Mouse (Mus musculus): ENCODE measurements around the gene Zc3h18. TPM values are rescaled to one million over a fixed set of nuclear protein-coding genes. Genes with fewer than 3 reads are reported as not detected.
A peak's percentile ranks its signal among the peaks of the same experiment; 100 is the strongest.

Zc3h18 gene
- total RNA-seq, 2 experiments from 2014 or later, result 25.5 to 27.5 TPM

DNA sequence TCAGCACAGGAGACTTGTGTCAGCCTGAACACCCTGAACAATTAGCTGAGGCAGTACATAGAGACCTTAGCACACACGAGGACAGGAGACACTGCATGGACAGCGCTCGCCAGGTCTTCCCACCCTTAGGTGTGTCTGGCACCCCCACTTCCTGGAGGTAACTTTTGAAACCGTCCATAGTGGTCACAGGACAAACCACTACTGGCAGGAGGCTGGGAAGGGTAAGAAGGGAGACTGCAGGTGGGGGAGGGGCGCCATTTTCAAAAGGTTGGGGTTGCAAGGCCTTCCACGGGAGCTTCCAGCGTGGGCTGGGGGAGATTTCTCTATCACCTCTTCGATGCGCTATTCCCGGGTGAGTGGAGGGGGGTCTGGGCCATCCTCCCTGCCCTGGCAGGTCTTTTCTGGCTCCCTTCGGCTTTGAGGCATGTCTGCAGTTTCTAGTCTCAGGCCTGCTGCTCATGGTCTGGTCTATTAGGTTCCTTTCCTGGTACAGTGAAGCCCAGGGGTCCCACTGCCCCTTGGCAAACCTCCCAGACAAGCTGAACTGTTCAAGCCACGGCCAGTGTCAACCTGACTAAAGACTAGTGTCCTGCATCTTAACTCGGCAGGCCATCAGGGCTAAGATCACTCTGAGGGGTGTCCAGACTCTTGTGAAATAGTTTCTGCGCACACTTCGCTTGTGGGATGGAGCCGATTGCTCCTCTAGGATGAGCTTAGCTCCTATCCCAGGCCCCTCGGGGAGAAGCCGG lies 55.5 kb downstream of the Zc3h18 start:
- peak in 1 of 2 experiments; percentile 41 for DNase-seq
- intact Hi-C loops (cut with DNase I), result no loop called here

DNA sequence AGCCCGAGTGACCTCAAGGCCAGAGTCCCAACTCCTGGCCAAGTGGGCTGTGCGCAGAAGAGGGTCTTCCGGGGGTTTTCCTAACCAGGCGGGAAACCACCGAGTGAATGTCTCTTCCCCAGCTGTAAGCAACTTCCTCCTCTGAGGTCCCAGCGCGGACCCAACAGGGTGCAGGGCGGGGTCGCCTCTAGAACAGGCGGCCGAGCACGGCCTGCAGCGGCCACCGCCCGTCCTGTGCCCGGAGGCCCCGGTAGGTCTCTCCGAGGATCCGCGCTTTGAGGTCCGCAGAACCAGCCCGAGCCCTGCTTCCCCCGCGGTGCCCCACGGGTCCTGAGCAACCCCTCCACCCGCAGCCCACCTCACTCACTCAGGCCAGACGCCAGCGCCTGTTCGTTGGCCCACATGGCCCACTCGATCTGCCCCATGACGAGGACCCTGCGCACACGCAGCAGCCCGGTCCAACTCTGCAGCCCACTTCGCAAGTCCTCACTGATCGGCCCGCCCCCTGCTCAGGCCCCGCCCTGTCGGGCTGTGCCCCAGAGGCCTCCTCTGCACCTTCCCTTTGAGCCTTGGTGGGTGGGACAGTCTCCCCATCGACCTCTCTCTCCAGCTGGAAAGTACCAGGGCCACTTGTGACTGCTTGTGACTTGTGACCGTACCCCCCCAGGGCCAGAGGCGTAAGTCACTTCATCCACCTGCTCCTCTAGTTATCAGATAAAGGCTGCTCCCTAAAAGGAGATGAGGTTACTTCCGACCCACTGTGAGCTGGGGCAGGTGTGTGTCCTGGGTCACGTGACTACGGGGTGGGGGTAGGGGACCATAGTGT lies 56.2 kb downstream of the Zc3h18 start, which contains the start of gene Cyba:
TSS of gene Cyba (minus strand) at position 488 of the 826 bp plus-strand sequence.
- peak; percentile 78 to 79 for DNase-seq
- intact Hi-C loops (cut with DNase I), result no loop called here

DNA sequence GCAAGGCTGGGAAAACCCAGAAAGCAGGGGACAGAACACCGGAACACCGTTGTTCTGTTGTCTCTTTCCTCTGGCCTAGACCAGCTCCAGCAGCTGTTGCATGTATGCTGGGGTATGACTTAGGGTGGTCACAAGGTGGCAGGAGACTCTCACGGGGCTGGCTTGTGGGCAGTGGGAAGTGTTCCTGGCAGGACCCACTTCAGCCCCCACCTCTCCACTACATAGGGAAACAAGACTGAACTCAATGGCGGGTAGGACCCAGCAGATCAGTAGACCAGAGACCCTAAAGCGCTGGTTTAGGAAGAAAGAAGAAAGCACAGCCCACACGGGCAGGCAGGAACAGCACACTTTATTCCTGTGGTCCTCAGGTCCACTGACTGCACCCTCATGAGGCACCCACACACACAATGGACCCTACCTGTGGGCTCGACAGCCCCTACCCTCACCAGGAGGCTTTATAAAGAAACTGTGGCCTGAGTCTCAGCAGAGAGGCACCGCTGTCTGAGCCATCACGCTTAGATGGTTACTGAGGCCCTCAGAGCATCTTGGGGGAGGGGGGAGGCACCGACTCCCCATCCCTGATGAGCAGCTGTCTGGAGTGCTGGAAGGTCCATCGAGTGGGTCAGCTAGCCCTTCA lies 57.0 kb downstream of the Zc3h18 start:
- no peak for DNase-seq
- intact Hi-C loops (cut with DNase I), result no loop called here

DNA sequence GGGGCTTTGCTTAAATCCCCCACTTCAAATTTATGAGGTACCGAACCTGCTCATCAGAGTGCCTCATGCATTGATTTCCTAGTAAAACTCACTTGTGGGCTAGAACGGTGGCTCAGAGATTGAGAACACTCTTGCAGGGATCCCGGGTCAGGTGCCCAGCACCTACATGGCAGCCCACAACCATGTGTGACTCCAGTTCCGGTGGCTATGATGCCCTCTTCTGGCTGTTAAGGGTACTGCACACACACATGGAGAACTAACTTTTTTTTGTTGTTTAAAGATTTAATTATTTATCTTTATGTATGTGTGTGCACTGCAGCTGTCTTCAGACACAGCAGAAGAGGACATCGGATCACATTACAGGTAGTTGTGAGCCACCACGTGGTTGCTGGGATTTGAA lies 59.0 kb downstream of the Zc3h18 start:
- no peak for DNase-seq
- intact Hi-C loops (cut with DNase I), result no loop called here

DNA sequence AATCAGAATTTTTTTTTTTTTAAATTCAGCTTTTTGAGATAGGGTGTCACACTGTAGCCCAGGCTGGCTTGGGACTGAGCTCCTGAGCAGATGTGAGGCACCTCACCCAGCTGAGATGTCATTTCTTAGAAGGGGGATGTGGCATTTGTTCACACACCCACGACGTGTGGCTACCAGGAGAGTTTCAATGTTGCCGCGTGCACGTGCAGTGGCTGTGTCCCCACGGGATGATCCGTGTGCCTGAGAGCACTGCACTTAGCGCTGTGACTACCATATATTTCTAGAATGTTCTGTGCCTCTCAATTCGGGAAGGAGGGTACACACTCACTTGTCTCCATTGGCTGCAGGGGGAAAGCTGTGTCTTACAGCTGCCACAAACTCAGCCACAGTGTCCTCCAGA lies 59.7 kb downstream of the Zc3h18 start:
- no peak for DNase-seq
- intact Hi-C loops (cut with DNase I), result no loop called here

DNA sequence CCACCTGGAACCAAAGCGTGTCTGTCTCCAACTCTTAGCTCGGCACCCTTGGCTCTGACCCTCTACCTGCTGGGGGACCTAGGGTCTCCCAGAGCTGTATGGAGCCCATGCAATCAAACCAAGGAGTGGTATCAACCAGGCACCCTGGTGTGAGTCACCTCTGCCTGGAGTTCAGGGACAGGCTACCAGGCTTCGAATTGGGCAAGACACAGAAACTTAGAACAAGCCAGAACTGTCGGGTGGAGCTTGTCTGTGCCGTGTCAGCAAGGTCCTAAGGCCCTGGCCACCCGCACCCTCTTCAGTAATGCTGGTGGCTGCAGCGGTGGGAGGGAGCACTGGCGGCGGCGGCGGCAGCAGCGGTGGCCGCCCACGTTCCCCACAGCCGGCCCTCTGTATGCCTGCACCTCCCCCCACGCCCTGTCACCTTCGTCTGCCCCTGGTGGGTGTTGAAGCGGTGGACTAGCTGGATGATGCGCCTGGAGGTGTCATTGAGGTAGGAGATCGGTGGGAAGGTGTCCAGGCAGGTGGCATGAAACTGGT lies 60.2 kb downstream of the Zc3h18 start:
- DNase-seq, result no peak
- intact Hi-C loops (cut with DNase I), result no loop called here

DNA sequence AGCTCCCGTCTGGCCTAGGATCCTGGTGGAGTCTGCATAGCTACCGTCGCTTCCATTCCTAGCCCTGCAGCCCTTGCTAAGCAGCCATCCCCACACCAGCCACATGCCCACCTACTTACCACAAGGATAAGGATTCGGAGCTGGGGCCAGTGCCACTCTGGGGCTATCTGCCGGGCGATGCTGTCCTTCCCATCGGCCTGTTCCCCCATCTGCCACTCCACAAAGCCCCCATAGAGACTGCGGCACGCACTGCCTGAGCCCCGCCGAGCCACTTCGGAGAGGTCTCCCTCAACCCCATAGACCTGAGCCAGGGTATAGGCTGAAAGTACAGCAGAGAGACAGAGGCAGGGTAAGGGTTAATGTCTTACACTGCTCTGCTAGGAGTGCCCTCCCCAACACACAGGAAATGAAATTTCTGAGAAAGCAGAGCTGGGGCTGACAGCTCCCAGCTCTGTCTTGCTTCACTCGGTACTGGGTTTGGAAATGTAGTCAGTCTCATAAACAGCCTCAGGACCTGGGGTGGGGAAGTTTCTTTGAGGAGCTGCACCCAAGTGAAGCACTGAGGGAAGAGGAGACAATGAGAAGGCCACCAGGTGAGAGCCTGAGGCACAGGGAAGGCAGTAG lies 61.4 kb downstream of the Zc3h18 start:
- DNase-seq, result no peak
- intact Hi-C loops (cut with DNase I), result no loop called here

DNA sequence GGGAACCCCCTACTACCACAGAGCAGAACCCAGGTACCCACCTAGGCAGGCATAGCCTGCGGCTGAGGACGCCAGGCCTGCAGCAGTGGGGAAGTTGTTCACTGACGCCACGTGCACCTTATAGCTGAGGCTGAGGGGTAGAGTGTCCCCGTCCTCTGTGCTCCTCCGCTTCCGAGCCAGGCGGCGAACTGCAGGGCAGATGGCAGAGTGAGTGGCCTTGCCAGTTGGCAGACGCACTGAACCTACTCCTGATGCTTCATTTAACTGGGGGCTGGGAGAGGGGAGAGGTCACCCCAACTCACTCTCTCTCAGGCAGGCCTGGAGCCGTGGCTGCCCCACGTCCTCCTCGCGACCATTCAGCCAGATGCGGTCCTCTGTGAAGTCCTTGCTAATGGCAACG lies 62.9 kb downstream of the Zc3h18 start:
- intact Hi-C loops (cut with DNase I), result no loop called here
- DNase-seq, result no peak

DNA sequence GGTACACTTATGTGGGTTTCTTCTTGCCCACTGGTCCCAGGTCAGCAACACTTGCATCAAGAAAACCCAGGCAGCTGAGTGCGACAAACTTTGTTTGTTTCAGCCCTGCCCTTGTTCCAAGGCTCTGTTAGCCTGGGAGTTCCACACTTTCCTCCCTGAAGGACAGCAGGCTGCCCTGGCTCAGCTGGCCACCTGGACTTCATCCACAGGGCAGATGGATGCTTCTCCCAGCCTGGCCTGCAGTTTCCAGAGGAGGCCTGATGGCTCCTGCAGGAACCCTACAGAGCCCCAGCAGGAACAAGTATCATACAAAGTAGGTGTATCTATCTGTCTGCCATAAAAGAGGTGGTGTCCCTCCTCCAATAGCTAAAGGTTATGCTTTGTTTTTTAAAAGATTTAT lies 64.9 kb downstream of the Zc3h18 start:
- intact Hi-C loops (cut with DNase I), result loop anchor here (10.0 kb wide), 1 partner anchor 167 kb away; no protein-coding TSS in a partner anchor
- DNase-seq, result no peak

DNA sequence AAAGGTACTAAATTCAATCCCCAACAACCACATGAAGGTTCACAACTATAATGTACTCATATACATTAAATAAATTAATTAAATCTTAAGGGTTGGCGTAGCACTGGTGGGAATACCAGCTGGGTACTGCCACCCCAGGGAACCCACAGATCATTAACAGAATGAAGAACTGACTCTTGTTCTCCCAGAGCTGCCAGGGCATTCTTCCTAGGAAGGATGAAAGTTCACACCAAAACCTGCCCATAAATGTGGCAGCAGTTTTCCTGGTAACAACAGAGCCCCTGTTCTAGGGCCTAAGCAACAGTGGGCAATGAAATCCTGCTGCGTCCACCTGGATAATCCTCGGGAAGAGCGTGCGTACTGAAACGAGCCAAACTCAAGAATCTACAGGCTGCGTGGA lies 65.9 kb downstream of the Zc3h18 start:
- intact Hi-C loops (cut with DNase I), result loop anchor here (10.0 kb wide), 1 partner anchor 168 kb away; no protein-coding TSS in a partner anchor
- DNase-seq, result no peak

DNA sequence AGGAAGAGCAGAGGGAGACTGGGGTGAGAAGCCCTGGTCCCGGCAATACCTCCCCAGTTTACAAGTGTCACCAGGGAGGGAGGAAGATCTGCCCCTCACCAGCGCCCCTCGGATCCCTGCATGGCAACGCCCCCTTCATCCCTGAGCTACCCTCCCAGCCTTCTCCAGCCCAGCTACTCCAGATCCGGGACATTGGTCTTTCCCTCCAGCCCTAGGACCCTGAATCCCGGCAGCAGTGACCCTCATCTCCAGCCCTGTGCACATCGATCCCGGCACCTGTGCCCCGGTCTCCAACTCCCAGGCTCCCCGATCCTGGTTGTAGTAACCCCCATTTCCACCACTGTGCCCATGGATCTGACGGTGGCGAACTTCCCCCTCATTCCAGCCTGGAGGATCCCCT lies 66.4 kb downstream of the Zc3h18 start:
- intact Hi-C loops (cut with DNase I), result loop anchor here (10.0 kb wide), 1 partner anchor 168 kb away; no protein-coding TSS in a partner anchor
- DNase-seq, result no peak

DNA sequence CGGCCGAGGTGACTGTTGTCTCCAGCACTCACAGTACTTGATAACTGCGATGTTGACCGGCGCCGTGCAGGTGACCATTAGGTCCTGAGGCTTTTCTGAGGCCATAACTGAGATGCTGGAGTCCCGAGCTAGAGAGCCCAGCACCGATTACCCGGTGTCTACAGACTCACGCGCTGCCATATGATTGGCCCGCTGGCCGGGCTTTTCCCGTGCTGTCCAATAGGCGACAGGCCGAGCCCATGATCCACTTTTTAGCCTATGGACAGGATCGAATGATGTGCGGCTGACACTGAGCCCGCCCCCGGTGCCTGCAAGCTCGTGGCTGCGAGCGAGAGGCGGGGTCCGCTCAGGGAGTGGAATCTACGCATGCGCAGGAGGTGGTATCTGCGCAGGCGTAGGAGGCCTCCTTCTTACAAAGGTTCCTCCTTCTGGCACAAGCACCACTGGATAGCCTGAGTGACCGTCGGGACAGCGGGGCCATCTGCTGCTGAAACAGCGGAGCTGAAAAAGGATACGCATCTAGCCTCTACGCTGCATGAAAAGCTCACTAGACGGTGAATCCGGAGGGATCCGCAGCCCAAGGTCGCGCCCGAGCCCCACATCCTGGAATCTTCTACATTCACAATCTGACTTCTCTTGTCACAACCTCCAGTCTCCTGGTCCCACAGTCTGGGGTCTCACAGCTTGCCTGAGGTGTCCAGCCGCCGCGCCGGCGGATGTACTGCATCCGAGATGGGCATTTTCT lies 67.0 kb downstream of the Zc3h18 start, which contains the start of gene Mvd:
TSS of gene Mvd (minus strand) at position 161 of the 745 bp plus-strand sequence.
- DNase-seq, result peak; percentile 99 to 100
- intact Hi-C loops (cut with DNase I), result loop anchor here (2.0 to 10.0 kb wide), 2 partner anchors 33 to 169 kb away; partner anchors contain the start of genes Ctu2 and Rnf166

DNA sequence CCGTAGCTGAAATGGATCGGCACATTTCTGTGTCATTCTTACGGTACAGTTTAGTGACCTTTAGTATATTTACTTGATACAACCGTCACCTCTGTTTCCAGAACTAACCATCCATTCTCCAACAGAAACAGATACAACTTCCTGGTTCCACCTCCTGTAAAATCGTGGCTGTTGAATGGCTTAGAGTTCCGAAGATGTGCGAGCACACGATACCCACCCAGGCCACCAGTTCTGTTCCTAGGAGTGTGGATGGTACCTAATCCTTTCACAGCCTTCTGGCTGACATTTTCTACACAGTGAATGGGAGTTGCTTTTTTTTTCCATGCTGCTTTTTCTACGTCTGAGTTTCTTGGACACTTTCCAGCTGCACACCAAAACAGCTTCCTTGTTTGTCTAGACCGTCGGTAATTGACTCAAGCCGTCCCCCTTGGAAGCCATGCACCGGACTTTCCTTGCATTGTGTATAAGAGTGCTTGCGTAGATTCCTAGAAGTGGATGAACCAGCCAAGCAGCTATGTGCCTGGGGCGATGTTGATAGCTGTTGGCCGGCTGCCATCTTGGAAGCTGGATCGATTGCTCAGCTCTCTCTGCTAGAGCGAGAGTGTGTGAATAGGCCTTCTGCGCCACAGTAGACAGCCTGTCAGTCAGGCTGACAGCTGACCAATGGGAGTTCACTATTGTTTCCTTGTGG lies 67.8 kb downstream of the Zc3h18 start:
- peak; percentile 90 to 91 for DNase-seq
- intact Hi-C loops (cut with DNase I), result loop anchor here (2.0 to 10.0 kb wide), 2 partner anchors 33 to 169 kb away; partner anchors contain the start of genes Ctu2 and Rnf166

DNA sequence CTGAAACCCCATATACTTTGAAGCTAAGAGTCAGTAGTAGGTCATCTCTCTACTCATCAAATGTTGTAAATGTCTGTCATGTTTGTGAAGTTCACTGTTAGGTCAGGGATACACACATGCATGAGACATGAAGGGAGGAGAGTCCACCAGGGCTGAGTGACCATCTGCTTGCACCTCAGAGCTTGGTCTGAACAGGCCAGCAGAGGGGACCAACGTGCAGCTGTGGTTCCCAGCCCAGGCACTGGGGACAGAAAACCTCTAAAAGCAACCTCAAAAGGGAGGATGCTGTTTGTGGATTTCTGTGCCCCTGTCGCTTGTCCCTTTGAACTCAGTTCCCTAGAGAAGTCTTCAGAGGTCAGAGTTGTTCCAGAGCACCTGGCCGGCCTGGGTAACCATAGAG lies 68.8 kb downstream of the Zc3h18 start:
- no peak for DNase-seq
- intact Hi-C loops (cut with DNase I), result loop anchor here (2.0 to 10.0 kb wide), 2 partner anchors 32 to 170 kb away; partner anchors contain the start of genes Ctu2 and Rnf166

DNA sequence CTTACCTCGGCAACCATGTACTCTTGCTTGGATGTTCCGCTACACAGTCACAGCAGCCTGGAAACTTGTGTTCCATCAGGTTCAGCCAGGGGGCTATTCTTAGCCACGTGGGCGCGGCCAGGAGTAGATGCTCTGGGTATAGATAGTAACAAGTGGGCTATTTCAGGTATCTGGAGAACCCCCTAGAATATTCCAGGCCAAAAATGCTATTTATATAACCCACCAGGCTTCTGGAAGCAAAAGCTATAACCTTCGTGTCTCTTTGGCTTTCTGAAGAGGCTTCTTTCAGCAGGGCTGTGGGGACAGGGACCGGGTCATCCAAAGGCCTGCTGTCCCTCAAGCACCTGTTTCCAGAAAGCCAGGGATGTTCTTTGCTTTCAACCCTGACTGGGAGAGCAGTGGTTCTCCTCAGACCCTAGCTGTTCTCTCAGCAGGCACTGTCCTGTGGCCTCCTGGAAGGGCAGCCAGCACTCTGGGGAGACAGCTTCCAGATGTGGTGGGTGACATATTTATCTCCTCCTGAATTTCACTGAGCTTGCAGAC lies 74.8 kb downstream of the Zc3h18 start:
- peak; percentile 64 to 71 for DNase-seq
- intact Hi-C loops (cut with DNase I), result no loop called here

DNA sequence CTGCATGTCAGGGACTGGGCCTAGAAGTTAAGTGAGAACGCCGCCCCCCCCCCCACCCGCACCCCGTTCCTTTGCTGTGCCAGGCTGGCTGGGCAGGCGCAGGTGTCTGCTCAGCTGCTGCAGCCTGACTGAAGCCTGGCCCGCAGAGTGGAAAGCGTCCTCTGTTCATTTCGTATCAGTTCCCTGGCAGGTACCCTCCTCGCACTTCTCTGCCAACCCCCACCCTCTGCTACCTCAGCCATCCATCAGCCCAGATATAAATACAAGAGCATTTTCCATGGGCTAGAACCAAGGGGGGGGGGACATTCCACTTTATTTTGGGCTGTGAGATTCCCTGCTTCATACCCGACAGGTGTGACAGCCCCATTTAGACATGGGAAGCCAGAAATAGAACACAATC lies 75.7 kb downstream of the Zc3h18 start:
- peak; percentile 45 to 70 for DNase-seq
- intact Hi-C loops (cut with DNase I), result no loop called here

DNA sequence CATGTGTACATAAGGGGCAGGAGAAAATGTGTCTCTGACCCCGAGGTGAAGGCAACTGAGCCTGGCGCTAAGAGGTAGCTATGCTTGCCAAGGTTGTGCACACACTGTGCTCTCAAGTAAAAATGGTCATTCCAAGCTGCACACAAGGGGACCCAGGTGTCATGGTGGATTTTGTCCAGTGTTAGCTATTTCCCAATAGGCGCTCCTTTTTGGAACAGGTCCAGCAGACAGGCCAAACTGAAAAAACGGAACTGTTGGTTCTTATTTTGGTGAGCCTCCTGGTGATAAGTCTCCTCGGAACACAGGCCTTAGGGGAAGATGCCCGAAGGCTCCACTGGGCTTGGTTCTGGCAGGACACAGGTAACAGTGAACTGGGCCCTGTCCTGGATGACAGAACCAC lies 78.0 kb downstream of the Zc3h18 start:
- no peak for DNase-seq
- intact Hi-C loops (cut with DNase I), result no loop called here

DNA sequence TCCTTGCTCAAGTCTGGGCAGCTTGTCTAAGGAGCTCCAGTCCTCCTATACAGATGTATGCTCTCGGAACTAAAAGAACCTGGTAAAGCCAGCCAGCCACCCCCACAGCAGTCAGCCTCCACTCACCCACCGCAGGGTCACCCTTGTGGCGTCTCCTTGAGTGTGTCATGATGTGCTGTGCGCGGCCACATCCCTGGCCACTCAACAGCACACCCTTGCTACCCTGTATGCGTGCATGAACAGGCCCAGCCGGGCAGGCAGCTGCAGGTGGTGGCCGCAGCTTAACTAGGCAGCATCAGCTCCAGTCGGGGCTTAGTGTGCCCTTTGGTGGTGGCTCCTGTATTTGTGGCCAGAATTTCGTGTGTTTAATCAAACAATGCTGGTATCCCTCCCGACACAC lies 80.8 kb downstream of the Zc3h18 start:
- intact Hi-C loops (cut with DNase I), result no loop called here
- no peak for DNase-seq

Data from heart, postnatal 10 days (tissue).